Mouse (Mus musculus): ENCODE measurements at regions not wholly inside any gene's neighbourhood (a gene's known extent, or its start where the extent isn't known, plus 50 kb on each side); places are given as distances from the start of the nearest gene placed in this dataset.

GRCm38 (mm10) chr6:100482572-100482971 lies 188.4 kb downstream of the Shq1 start:
- TF ChIP-seq CTCF (IDR thresholded peaks at IDR 0.05; ENCODE audit: low read depth, low read length) (no peak), TAL1 (conservative IDR thresholded peaks at IDR 0.05; ENCODE audit: low read depth, low read length) (no peak), GATA2 (IDR thresholded peaks at IDR 0.05; ENCODE audit: borderline replicate concordance, low read depth, low read length) (no peak)
